Comparison of ENCODE assay signal across 8 mouse cellular contexts in genomic region chr10:71342030-71342805, GRCm38 (mm10). TPM values are rescaled to one million over a fixed set of nuclear protein-coding genes. Genes with fewer than 3 reads are reported as not detected.
A peak's percentile ranks its signal among the peaks of the same experiment; 100 is the strongest.
DNase-seq lines count a peak whose midpoint lies in the region; ATAC-seq and TF ChIP-seq lines count a peak whose summit lies in the region.

No protein-coding gene starts in this region.

- no peaks in the 10 kb centered on the region for H3K36me3 ChIP-seq in kidney, postnatal 0 days (ENCODE audit: insufficient read depth, low read length)
- no peaks in the 10 kb centered on the region for H3K36me3 ChIP-seq in stomach, postnatal 0 days (ENCODE audit: control insufficient read depth, insufficient read depth, low read length)

- H3K27ac ChIP-seq in kidney, postnatal 0 days: no peak overlapping the region
- H3K27ac ChIP-seq in stomach, postnatal 0 days (replicated peaks): no peak overlapping the region

- no peak for ATAC-seq in kidney, postnatal 0 days (replicated peaks; ENCODE audit: low FRiP score, low read depth)
- no peak for ATAC-seq in stomach, postnatal 0 days (ENCODE audit: low FRiP score, low TSS enrichment)

- no peaks in the 10 kb centered on the region for H3K27me3 ChIP-seq in kidney, postnatal 0 days (ENCODE audit: insufficient read depth, low read length)
- no peaks in the 10 kb centered on the region for H3K27me3 ChIP-seq in stomach, postnatal 0 days (ENCODE audit: control insufficient read depth, insufficient read depth, low read length)

- TF ChIP-seq EP300 in stomach, postnatal 0 days (optimal IDR thresholded peaks at IDR 0.05): no peak

- no peak overlapping the region for H3K4me2 ChIP-seq in kidney, postnatal 0 days (ENCODE audit: low read length)
- no peak overlapping the region for H3K4me2 ChIP-seq in stomach, postnatal 0 days (replicated peaks; ENCODE audit: low read depth)

- intact Hi-C loops in left cerebral cortex, postnatal 10 days (cut with DNase I): no loop called here

- no peaks in the 10 kb centered on the region for H3K9me3 ChIP-seq in kidney, postnatal 0 days (replicated peaks; ENCODE audit: low read length)
- no peaks in the 10 kb centered on the region for H3K9me3 ChIP-seq in stomach, postnatal 0 days (ENCODE audit: control insufficient read depth, low read length)

- WGBS in lung, adult 2 months: 61% methylated on average over 7 of the region's 7 CpGs
- 74% methylated on average over 7 of the region's 7 CpGs for WGBS in kidney, postnatal 0 days
- WGBS in stomach, postnatal 0 days: 70% methylated on average over 7 of the region's 7 CpGs

- DNase-seq in cerebellum, postnatal 10 days: peak; percentile 27 to 42
- no peak for DNase-seq in cerebellum, adult 11 months
- no peak for DNase-seq in lung, adult 2 months
- DNase-seq in lung, postnatal 25 days (ENCODE audit: low spot score): no peak
- peak; percentile 44 for DNase-seq in kidney, postnatal 0 days (ENCODE audit: low spot score)
- peak; percentile 36 for DNase-seq in stomach, postnatal 0 days (ENCODE audit: low spot score)
- DNase-seq in adrenal gland, adult 2 months: no peak
- DNase-seq in left cerebral cortex, postnatal 10 days (ENCODE audit: extremely low spot score in 1 of 2, low spot score in 2 of 2): no peak

- H3K9ac ChIP-seq in kidney, postnatal 0 days (ENCODE audit: low read depth, low read length): no peak overlapping the region
- no peak overlapping the region for H3K9ac ChIP-seq in stomach, postnatal 0 days (ENCODE audit: low read length)

- H3K4me1 ChIP-seq in lung, adult 2 months (ENCODE audit: control insufficient read depth, insufficient read depth, low read length): peaks cover 5% of the 10 kb centered on the region
- peaks cover 16% of the 10 kb centered on the region for H3K4me1 ChIP-seq in kidney, postnatal 0 days (replicated peaks; ENCODE audit: insufficient read depth, low read length)
- H3K4me1 ChIP-seq in stomach, postnatal 0 days (replicated peaks; ENCODE audit: control insufficient read depth, insufficient read depth): peaks cover 3% of the 10 kb centered on the region; the same call in 1 of the 2 replicates

- H3K4me3 ChIP-seq in lung, adult 2 months (replicated peaks; ENCODE audit: extremely low read depth, low read depth, low read length): no peak overlapping the region
- H3K4me3 ChIP-seq in kidney, postnatal 0 days (replicated peaks; ENCODE audit: low read depth, low read length): no peak overlapping the region
- H3K4me3 ChIP-seq in stomach, postnatal 0 days (ENCODE audit: low read depth, low read length): no peak overlapping the region

- TF ChIP-seq CTCF in lung, adult 2 months (IDR thresholded peaks at IDR 0.05; ENCODE audit: insufficient read depth, low read length): peak; percentile 36
- peak; percentile 53 for TF ChIP-seq CTCF in kidney, postnatal 0 days (IDR thresholded peaks at IDR 0.05; ENCODE audit: low read depth)
- TF ChIP-seq CTCF in stomach, postnatal 0 days (IDR thresholded peaks at IDR 0.05; ENCODE audit: low read depth): peak; percentile 58

- no peak for TF ChIP-seq POLR2A in lung, adult 2 months (IDR thresholded peaks at IDR 0.05; ENCODE audit: borderline replicate concordance, extremely low read depth, low read depth, low read length)

RNA-seq across cellular contexts. Expression of gene Cisd1, which starts 2.5 kb away (rescaled TPM):
- 35.7 and 40.6 TPM in 2 replicates for polyA plus RNA-seq in lung, adult 2 months (2012; rRNA removed)
- 300 and 305 TPM in 2 replicates for polyA plus RNA-seq in kidney, postnatal 0 days (2015; fragmentation: Nextera tagmentation; extraction: Ambion mirVana)
- 143 and 147 TPM in 2 replicates for polyA plus RNA-seq in stomach, postnatal 0 days (2015; fragmentation: Nextera tagmentation; extraction: Ambion mirVana)
- total RNA-seq in adrenal gland, adult 2 months (2021): 100 to 1,000 TPM in 1 of 2 experiments, 10 to 100 TPM in 1; 86.9 to 105 TPM
- 155 and 161 TPM in 2 replicates for polyA plus RNA-seq in adrenal gland, adult 2 months (2012; rRNA removed)
- total RNA-seq in left cerebral cortex, postnatal 10 days (2021): 100 to 1,000 TPM; 124 to 130 TPM

RNA-seq across cellular contexts. Expression of gene Ipmk, which starts 5.3 kb away (rescaled TPM):
- 12.2 and 12.4 TPM in 2 replicates for polyA plus RNA-seq in lung, adult 2 months (2012; rRNA removed)
- 16.1 and 17.5 TPM in 2 replicates for polyA plus RNA-seq in kidney, postnatal 0 days (2015; fragmentation: Nextera tagmentation; extraction: Ambion mirVana)
- 9.0 and 9.7 TPM in 2 replicates for polyA plus RNA-seq in stomach, postnatal 0 days (2015; fragmentation: Nextera tagmentation; extraction: Ambion mirVana)
- 10 to 100 TPM; 13.8 to 17.6 TPM for total RNA-seq in adrenal gland, adult 2 months (2021)
- 3.7 and 4.0 TPM in 2 replicates for polyA plus RNA-seq in adrenal gland, adult 2 months (2012; rRNA removed)
- 10 to 100 TPM; 32.1 to 34.7 TPM for total RNA-seq in left cerebral cortex, postnatal 10 days (2021)

RNA-seq across cellular contexts. Expression of gene Ube2d1, which starts 57.2 kb away (rescaled TPM):
- polyA plus RNA-seq in lung, adult 2 months (2012; rRNA removed): 31.4 and 34.3 TPM in 2 replicates
- polyA plus RNA-seq in kidney, postnatal 0 days (2015; fragmentation: Nextera tagmentation; extraction: Ambion mirVana): 56.4 and 58.0 TPM in 2 replicates
- polyA plus RNA-seq in stomach, postnatal 0 days (2015; fragmentation: Nextera tagmentation; extraction: Ambion mirVana): 25.6 and 30.7 TPM in 2 replicates
- 10 to 100 TPM; 19.3 to 21.5 TPM for total RNA-seq in adrenal gland, adult 2 months (2021)
- polyA plus RNA-seq in adrenal gland, adult 2 months (2012; rRNA removed): 14.4 and 20.5 TPM in 2 replicates
- 10 to 100 TPM; 76.3 to 90.5 TPM for total RNA-seq in left cerebral cortex, postnatal 10 days (2021)

Comparison
In these comparisons a context has a peak if more than half of its experiments do, and no peak if none do; other contexts are left out.
1. DNase-seq: peak in cerebellum, postnatal 10 days (2 of 2), kidney, postnatal 0 days (single experiment) and stomach, postnatal 0 days (single experiment); none in cerebellum, adult 11 months (single experiment), lung, adult 2 months (single experiment), lung, postnatal 25 days (single experiment), adrenal gland, adult 2 months (single experiment) and left cerebral cortex, postnatal 10 days (0 of 2).
2. Peak in every context shown above with its lines, with median percentiles within 50 percentile points of each other: CTCF ChIP-seq.